Mouse (Mus musculus): ENCODE measurements at regions not wholly inside any gene's neighbourhood (a gene's known extent, or its start where the extent isn't known, plus 50 kb on each side); places are given as distances from the start of the nearest gene placed in this dataset.

DNA sequence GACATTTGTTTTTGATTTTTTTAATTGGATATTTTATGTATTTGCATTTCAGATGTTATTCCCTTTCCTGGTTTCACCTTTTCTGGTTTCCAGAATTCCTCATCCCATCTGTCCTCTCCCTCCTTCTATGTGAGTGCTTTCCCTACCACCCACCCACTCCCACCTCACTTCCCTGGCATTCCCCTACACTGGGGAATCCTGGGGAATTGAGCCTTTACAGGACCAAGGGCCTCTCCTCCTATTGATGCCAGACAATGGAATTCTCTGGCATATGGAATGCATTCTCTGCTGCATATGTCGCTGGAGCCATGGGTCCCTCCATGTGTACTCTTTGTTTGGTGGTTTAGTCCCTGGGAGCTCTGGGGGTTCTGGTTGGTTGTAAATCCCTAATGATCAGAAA, 175.9 kb downstream of the Htr1a start:
- TF ChIP-seq CTCF (IDR thresholded peaks at IDR 0.05; ENCODE audit: borderline replicate concordance, extremely low read depth, insufficient read depth, insufficient read length), result no peak
- TF ChIP-seq POLR2A (IDR thresholded peaks at IDR 0.05; ENCODE audit: borderline replicate concordance, extremely low read depth, insufficient read depth, insufficient read length, poor library complexity, severe bottlenecking), result no peak

Measured in brain, embryonic 14.5 days (tissue).